Mouse (Mus musculus): ENCODE data around the gene Uhrf1bp1l.
A peak's percentile ranks its signal among the peaks of the same experiment; 100 is the strongest.

The Uhrf1bp1l gene

DNA sequence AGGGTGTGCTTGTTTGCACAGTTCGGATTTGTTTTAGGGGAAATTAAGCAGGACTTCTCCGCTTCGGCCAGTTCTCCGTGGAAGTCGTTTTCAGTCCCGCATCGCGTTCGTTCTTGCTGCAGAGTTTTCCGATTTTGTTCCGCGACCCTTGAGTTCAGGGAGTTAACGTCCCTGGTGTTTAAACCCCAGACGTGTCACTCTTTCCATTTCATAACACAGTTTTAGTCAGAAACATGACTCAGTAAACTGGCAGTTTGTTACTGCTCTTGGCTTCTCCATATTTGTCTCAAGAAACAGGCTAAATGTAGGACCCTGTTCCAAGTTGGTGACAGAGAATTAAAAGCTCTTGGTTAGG lies 852 bp downstream of the Uhrf1bp1l start:
- DNase-seq (ENCODE audit: inconsistent ontology term): no peak

DNA sequence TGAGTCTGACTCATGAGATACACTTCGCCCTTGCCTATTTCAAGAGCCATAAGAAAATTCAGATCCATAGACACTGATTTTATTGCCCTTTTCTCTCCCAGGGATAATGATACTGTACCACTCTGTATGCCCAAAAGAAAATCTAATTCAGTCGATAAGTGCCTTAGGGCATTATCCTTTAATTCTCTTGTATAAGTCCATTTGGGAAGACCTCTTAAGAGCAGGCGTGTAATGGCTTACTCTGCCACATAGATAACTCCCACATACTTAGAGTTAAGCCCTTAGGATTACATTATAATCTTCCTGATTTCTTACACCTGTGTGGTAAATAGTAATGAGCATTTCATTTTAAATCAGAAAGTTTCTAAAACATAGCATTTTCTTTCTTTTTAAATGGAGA lies 1.8 kb downstream of the Uhrf1bp1l start:
- DNase-seq (ENCODE audit: inconsistent ontology term): no peak

- DNase-seq (ENCODE audit: inconsistent ontology term): no peak
These were observed 2.6 kb downstream of the Uhrf1bp1l start for GRCm38 (mm10) chr10:89747221-89747905.

GRCm38 (mm10) chr10:89747911-89748310 lies 3.1 kb downstream of the Uhrf1bp1l start:
- DNase-seq (ENCODE audit: inconsistent ontology term): no peak

- peak; percentile 26 for DNase-seq (ENCODE audit: inconsistent ontology term)
These were observed 3.8 kb downstream of the Uhrf1bp1l start for GRCm38 (mm10) chr10:89748619-89749018.

- no peak for DNase-seq (ENCODE audit: inconsistent ontology term)
These were observed 6.3 kb downstream of the Uhrf1bp1l start for GRCm38 (mm10) chr10:89751069-89751468.

DNA sequence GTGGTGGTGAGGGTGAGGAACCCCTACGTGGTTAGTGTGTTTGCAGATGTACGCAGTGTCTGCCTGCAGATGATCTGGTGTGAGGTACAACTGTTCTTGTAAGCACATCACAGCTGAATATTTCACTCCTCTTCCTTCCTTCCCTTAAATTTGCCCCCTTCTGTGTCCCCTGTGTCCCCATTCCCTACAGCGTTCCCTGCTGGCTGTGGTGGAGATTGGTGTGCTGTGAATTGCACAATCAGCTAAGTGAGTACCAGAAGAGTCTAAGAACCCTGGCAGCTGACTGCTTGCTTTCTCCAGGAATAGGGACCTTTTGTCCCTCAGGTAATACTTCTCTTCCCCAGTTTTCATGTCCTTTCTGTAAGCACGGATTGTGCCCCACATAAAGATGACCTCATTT lies 10.4 kb downstream of the Uhrf1bp1l start:
- DNase-seq (ENCODE audit: inconsistent ontology term): no peak

GRCm38 (mm10) chr10:89760772-89761171 lies 16.0 kb downstream of the Uhrf1bp1l start:
- no peak for DNase-seq (ENCODE audit: inconsistent ontology term)

DNA sequence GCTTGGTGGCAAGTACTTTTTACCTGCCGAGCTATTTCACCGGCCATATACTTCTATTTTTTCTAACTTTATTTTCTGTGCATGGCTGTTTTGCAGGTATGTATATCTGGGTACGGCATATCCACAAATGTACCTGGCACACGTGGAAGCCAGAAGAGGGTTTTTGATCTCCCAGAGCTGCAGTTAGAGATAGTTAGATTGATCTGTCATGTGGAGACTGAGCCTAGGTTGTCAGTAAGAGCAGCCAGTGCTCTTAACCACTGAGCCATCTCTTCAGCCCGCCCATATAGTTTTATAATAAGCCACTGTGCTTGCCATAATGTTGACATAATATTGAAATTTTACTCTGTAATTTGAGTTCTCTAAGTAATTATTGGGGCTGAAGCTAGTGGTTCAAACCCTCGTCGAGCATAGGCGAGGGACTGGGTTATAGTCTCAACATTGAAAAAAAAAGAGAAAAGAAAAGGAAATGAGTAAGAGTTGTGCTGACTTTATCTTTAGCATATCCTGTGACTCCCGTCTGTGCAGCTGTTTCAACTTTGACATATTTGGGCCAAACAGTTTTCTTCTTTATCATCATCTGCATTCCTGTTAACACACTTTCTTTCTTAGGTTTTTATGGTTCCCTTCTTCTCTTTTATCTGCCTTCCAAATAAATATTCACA lies 19.8 kb downstream of the Uhrf1bp1l start:
- no peak for DNase-seq (ENCODE audit: inconsistent ontology term)

DNA sequence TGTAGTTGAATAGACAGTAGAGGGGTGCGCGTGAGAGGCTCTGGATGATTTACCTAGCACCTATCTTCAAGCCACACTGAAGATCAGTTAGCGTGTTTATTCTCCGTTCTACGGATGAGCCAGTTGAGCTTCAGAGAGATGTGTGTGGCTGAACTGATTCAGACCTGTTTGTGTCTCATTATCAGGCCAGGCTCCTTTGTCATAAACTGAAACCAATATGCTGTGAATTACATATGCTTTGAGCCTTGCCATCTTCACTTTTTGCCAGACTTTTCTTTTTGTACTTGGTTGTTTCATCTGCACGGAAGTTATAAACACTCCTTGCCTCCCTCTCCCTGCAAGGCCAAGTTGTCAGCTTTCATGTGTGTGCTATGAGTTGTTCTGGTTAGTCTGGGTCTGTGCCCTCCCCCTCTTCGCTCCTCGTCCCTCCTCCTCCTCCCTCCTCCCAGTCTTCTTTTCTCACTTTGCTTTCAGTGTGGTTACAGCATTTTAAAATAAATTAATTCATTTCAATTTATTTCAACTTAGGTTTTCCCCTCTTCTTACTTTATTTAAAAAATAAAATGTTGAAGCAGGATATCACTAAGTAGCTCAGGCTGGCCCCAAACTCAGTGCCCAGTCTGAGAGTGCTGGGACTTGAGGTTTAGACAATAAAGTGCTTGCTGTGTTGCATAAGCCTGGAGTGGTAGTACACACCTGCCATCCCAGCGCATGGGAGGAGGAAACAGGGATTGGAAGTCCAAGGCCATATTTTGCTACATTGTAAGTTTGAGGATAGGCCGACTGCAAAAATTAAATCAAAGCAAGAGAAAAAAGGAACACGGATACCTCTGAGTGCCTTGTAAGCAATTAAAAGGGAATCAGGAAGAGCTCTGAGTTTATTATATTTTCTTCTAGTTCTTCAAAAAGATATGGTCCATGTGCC lies 21.3 kb downstream of the Uhrf1bp1l start:
- no peak for DNase-seq (ENCODE audit: inconsistent ontology term)

GRCm38 (mm10) chr10:89768352-89769020 lies 23.7 kb downstream of the Uhrf1bp1l start:
- no peak for DNase-seq (ENCODE audit: inconsistent ontology term)

DNA sequence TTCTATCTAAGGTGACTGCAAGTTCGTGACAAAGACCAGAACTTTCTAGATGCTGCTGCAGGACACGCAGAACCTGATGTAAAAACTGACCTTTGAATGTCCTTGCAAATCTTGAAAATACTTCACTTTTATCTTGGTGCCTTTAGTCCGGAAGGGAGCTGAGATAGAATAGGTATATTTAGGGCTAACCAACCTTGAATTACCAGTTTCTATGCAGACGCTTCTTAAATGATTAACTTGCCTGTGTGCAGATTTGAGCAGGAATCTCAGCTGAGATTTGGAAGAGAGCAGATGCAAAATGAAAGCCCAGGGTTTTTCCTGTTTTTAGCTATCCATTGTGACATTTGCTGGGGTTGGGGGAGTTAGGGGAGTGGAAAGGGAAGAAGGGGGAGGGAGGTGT lies 24.3 kb downstream of the Uhrf1bp1l start:
- DNase-seq (ENCODE audit: inconsistent ontology term): no peak

- no peak for DNase-seq (ENCODE audit: inconsistent ontology term)
These were observed 27.1 kb downstream of the Uhrf1bp1l start for GRCm38 (mm10) chr10:89771894-89772293.

GRCm38 (mm10) chr10:89776029-89776428 lies 31.2 kb downstream of the Uhrf1bp1l start:
- peak; percentile 81 for DNase-seq (ENCODE audit: inconsistent ontology term)

GRCm38 (mm10) chr10:89791870-89792269 lies 47.1 kb downstream of the Uhrf1bp1l start:
- no peak for DNase-seq (ENCODE audit: inconsistent ontology term)

DNA sequence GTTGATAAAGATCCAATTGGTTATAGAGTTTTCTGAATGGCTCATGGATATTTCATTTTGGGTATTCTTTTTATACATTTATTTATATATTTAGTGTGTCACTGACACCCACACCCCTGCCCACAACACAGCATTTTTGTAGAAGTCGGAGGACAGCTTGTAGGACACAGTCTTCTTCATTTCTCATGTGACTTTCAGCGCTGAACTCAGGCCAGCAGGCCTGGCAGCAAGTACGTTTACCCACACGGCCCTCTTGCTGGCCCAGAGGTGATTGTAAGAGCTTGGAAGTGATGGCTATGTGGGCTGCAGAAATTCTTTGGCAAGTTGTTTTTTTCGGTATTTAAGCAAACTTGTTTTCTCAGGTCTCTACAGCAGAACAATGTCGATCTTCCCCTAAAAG lies 49.3 kb downstream of the Uhrf1bp1l start:
- DNase-seq (ENCODE audit: inconsistent ontology term): no peak

DNA sequence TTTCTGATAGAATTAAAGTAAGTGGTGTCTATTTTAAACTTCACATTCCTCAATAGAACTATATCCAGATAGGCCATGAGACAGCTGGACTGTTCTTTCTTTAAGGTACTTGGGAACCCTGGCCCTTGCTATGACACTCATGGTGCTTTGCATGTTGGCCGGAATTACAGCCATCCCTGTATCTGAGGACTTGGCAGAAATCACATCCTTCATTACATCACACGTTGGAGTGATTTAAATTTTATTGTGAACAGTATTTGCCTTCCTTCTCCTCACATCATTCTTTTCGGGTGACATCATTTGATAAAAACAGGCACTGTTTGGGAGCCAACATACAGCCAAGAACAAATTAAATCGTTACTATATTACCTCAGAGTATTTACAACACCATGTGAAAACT lies 74.4 kb downstream of the Uhrf1bp1l start:
- DNase-seq (ENCODE audit: inconsistent ontology term): no peak

DNA sequence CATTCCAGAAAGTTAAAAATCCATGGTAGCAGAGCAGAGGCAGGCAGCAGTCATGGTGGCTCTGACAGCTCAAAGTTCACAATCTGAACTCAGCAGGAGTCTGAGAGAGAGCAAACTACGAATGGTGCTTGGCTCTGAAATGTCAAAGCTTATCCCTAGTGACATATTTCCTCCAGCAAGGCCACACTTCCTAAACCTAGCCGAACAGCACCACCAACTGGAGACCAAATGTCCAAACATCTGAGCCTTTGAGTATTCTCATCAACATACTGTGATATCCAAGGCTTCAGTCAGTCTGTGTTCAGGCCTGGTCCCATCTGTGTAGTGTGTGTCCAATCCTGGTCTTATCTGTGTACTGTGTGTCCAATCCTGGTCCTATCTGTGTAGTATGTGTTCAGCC lies 79.1 kb downstream of the Uhrf1bp1l start:
- peak; percentile 58 for DNase-seq (ENCODE audit: inconsistent ontology term)

- no peak for DNase-seq (ENCODE audit: inconsistent ontology term)
These were observed 82.1 kb downstream of the Uhrf1bp1l start for GRCm38 (mm10) chr10:89826896-89827295.

DNA sequence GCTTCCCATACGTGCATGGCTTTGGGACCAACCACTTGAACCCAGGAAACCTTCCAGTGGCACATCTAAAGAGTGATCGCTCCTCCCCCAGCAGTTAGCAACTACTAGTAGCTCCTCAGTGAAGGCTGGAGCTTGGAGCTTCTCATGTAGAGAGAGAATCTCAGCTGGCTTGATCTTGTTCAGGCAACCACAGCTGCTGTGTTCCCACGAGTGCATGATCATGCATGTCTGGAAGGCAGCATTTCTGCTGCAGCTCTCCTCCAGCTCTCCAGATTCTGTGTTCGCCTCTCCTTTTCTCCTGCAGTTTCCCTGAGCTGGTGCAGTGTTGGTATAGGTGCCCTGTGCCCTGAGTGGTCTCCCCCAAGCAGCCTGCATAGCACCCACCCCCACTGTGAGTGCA lies 87.5 kb downstream of the Uhrf1bp1l start:
- DNase-seq (ENCODE audit: inconsistent ontology term): no peak

DNA sequence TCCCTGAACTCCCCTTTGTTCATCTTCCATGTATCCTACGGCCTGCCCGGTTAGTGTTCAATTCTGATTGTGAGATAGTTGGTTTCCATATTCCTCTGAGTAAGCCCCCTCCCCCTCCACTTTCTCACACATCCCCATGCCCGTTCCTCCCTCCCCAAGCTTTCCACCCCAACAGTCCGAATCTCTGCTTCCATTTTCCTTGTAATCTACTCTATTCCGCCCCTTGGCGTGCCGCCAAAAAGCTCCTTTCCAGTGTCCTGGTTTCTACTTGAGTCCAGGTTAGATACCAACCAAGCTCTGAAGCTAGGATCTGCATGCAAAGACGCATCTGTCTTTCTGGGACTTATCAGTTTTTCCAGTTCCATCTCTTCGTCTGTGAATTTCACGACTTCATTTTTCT lies 88.4 kb downstream of the Uhrf1bp1l start:
- peak; percentile 6 for DNase-seq (ENCODE audit: inconsistent ontology term)

GRCm38 (mm10) chr10:89837476-89837875 lies 92.7 kb downstream of the Uhrf1bp1l start:
- no peak for DNase-seq (ENCODE audit: inconsistent ontology term)
